Mouse (Mus musculus): ENCODE results near the gene Krtcap2.

GRCm38 (mm10) chr3:89195979-89196877, 49.5 kb upstream of the Krtcap2 start:
- TF ChIP-seq CTCF (IDR thresholded peaks at IDR 0.05; ENCODE audit: control insufficient read depth, insufficient read depth, insufficient read length) (peak; percentile 25), FOSL1 (IDR thresholded peaks at IDR 0.05; ENCODE audit: insufficient read depth, low read length, poor library complexity, severe bottlenecking) (no peak), USF1 (IDR thresholded peaks at IDR 0.05; ENCODE audit: low read depth) (no peak), MYOD1 (IDR thresholded peaks at IDR 0.05; ENCODE audit: control insufficient read depth, insufficient read length, low read depth) (no peak), MAX (IDR thresholded peaks at IDR 0.05) (peak; percentile 36)
